Mouse (Mus musculus) heart, adult 9 months (tissue): ENCODE data around the gene Cyp2w1.
"Not testable (repeated sequence)": the region's sequence is repeated elsewhere in the genome, so short reads cannot be mapped to it uniquely, and the experiment has no call there.

ENCODE experiments used
- DNase-seq, 2 experiments: peaks; one replicate each; pipeline ENCODE4 v3.0.0; 2022; ENCODE audit warnings: low spot score in 2 of 2

The Cyp2w1 gene

DNA sequence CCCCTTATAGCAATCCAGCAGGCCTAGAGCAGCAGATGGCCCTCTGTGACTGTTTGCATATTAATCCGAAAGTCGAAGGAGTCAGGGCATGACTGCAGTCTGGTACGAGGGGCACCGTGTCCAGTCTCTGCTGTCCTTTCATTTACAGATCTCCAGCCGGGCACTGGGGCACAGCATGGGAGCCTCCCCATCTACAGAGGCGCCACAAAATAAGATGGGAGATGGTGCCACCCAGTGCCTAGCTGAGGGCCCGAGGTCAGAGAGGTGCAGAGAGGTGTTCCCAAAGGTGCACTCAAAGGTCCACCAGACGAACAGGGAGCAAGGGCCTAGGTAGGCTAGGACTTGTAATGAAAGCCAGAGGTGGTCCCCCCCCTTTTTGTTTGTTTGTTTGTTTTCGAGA is 30.8 kb downstream of the Cyp2w1 start:
- no peak for DNase-seq

DNA sequence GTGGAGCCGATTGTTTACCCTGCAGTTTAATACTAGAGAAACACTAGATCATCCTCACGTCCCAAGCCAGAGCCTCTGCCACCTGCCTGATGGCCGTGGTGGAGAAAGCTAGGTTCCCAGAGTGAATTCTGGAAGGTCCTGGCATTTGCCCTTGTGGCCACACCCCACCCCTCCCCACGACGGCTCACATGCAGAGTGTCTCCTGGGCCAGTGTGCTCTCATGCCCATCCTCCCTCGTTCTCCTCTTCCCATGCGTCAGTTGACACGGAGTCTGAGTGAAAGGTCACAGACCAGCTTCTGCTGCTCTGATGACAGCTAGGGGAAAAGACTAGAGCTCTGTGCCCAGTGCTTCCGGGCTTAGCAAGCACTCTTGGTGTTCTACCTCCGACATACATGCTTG is 32.1 kb downstream of the Cyp2w1 start:
- DNase-seq: peak in 1 of 2 experiments; percentile 67

DNA sequence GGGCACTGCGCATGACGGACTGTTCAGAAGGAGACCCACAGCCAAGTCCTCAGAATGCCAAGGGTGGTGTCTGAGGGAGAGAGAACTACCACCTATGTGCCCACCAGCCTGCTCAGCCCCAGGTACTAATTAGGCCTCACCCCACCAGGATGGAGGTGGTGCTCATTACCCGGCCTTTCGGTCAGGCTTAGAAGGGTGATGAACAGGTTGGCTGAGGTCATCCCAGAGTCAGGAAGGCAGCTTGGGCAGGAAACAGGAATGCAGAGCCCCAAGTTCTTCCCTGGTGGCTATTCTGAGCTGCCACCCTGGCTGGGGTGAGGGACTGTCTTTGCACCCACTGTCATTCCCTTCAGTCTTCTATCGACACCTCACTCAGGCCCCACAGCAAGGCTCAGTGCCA is 33.6 kb downstream of the Cyp2w1 start:
- DNase-seq: no peak

DNA sequence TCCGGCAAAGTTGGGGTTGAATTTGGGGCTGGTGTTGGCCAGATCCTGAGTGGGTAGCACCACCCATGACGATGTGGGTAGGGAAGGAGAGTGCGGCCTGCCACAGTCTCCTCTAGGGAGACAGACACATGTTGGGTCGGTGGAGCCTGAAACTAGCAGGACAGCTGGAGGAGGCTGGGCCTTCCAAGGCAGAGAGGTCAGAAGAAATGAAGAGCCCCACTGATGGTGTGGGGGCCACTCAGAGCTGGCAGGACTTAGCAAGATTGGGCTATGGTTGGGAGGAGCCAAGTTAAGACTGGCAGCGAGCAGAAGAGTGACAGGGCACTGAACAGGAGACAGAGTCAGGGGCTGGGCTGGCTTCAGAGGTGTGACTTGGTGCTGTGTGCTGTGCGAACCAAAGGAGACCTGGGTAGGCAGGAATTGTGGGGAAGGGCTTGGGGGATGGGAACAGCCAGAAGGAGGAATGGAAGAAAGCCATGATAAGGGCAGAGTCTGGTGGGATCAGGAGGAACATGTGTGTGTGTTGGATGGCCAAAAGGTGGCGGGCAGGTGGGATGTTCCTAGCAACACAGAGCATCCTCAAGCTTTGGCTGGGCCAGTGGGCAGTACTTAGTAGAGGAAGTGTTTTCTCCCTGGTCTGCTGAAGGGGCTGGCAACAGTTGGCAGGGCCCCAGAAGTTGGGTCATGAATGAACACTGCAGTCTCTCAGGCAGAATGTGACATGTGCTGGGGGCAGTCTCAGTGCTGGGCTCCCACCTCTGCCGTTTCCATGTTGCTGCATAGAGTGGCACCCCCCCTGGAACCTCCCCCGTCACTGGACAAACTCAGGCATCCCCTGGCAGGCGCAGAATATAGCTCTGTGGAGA is 35.1 kb downstream of the Cyp2w1 start:
- DNase-seq: no peak

DNA sequence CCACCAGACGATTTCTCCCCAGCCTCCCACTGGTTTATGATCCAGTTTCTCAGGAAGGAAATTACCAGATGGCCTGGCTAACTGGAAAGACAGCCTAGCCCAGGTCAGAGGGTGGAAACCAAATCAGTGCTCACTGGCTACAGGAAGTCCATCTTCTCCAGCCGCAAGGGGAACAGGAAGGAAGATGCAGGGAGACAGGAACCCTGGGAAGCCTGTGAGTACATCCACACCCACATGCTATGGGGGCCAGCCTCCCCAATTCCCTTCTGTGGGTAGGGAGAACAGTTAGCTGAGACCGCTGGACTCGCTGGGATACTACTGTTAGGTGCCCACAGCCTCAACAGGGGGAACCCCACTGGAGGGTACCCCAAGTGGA is 35.8 kb downstream of the Cyp2w1 start:
- peak; percentile 65 to 83 for DNase-seq

DNA sequence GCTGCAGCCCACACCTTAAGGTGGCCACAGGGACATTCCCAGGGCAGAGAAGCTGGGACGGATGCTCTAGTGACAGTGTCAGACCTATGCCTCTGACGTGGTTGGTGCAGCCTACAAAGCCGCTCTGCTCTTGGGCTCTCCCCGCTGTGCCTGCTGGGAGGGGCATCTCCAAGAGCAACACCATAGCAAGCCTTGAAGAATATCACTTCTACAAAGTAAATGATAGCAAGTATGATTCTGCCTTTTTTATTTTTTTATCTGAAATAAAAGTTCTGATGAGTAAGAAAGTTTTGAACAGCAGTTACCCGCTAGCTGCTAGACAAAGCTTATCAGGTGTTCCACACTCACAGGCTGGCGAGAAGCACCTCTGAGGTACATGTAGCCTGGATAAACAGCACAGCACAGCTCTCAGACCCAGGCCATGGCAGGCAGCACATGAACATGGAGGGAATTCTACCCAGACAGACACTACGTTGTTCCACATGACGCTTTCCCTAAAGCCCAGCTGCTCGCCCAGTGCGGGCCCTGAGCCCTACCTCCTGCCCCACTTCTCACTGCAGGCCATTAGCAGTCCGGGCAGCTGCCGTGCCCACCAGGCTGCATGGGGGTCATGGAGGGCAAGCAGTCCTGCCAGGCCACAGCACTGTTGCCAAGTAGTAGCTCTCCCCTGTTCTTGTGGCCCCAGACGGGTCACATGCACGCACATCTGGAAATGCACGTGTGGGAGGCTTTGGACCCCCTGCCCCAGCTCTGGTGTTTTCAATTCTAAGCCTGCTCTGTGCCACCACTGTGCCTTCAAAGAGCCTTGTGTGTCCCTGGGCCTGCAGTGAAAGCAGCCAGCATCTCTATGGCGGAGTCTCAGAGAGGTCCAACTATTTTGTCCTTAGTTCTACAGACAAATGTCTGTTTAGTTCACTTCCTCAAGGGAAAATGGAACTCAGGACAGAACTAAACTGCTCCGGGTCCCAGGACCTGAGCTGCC is 36.6 kb downstream of the Cyp2w1 start:
- no peak for DNase-seq

DNA sequence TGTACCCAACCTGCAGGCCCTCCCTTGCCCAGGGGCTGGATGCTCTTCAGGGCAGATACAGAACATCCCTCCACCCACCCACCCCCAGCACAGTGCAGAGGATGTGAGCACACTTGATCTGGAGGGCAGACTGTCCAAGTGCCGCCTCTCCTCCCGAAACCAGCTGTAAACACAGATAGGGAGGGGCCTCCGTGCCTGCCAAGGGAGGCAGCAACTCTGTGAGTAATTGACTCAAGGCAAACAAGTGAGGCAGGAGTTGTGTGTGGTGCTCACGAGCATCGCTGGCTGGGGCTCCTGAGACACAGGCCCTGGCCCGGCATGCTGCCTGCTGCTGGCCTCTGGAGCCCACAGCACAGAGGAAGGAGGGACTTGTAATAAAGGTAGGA is 37.3 kb downstream of the Cyp2w1 start:
- peak; percentile 81 for DNase-seq

DNA sequence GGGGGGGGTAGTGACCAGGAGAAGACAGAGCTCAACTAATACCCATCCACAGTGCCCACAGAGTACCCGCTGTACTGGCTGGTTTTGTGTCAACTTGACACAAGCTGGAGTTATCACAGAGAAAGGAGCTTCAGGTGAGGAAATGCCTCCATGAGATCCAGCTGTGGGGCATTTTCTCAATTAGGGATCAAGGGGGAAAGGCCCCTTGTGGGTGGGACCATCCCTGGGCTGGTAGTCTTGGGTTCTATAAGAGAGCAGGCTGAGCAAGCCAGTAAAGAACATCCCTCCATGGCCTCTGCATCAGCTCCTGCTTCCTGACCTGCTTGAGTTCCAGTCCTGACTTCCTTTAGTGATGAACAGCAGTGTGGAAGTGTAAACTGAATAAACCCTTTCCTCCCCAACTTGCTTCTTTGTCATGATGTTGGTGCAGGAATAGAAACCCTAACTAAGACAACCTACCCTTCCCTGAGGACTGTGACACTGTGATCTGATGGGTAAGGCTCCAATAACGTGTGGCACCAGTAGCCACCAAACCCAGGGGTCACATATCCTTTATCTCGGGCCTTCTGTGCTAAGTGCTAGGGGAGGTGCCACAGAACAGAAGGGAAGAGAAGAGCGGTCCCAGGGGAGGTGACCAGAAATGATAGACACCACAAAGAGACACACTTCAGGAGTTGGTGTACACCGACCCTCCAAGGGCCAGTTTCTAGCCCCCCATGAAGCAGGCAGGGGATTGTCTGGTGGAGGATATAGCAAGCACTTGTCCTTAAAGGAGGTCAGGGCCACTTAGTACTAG is 38.1 kb downstream of the Cyp2w1 start:
- DNase-seq: not testable (repeated sequence)

DNA sequence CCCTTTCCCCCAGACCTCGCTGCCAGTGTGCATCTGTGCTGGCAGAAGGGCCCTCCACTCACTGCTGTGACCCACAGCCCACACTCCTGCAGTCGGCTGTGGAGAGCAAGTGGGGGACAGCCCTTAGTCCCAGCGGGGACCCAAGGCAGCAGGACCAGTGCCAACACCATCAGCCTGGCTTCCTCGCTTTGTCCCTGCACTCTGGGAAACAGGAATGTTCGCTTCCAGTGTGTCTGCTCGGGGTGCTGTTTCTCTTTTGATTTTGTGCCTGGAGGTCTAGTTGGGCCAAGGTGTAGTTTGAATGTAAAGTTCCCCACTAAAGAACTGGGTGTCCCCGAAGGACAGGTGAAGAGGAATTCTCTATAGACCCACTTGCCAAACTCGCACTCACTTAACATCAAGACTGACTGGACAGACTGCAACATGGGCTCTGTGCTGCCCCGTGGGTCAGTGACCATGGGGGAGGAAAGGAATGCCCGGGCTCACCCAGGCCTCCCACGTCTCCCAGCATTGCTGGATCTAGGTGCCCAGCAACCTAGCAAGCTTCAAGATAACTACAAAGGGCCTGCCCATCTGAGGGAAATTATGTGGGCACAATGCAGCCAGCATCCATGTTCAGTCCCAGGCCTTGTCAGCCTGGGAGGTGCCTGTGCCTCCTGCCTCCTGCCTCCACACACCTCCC is 39.0 kb downstream of the Cyp2w1 start:
- DNase-seq: no peak

DNA sequence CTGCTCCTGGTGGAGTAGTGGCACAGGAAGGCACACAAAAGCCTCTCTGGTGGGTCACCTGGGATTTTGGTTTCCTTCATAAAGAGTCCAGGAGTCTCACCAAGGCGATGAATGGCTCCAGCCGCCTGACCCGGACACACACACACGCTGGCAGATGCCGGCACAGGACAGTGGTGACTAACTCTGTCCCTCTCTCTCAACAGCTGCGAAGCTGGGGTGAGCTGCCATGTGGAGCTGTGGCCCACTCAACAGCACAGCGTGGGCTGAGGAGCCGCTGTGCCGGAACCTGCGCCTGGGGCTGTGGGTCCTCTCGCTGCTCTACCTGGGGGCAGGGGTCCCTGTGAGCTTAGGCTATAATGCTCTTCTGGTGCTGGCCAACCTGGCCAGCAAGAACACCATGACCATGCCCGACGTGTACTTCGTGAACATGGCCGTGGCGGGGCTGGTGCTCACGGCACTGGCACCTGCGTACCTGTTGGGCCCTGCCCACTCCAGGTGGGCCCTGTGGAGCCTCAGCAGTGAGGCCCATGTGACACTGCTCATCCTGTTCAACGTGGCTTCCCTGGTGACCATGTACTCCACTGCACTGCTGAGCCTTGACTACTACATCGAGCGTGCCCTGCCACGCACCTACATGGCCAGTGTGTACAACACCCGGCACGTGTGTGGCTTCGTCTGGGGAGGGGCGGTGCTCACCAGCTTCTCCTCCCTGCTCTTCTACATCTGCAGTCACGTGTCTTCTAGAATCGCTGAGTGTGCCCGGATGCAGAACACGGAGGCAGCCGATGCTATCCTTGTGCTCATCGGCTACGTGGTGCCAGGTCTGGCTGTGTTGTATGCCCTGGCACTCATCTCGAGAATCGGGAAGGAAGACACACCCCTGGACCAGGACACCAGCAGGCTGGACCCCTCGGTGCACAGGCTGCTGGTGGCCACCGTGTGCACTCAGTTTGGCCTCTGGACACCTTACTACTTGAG is 40.1 kb downstream of the Cyp2w1 start:
- DNase-seq: no peak

DNA sequence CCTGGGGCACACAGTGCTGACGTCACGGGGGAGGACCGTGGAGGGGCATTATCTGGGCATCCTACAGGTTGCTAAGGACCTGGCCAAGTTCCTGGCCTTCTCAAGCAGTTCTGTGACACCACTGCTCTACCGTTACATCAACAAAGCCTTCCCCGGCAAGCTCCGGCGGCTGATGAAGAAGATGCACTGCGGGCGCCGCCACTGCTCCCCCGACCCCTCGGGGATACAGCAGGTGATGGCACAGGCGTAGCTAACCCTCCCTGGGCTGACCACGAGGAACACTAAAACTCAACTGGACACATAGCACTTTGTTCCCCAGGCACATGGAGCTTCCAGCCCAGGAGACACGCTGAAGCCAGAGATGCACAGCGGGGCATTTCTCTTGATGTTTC is 40.8 kb downstream of the Cyp2w1 start:
- DNase-seq: no peak

DNA sequence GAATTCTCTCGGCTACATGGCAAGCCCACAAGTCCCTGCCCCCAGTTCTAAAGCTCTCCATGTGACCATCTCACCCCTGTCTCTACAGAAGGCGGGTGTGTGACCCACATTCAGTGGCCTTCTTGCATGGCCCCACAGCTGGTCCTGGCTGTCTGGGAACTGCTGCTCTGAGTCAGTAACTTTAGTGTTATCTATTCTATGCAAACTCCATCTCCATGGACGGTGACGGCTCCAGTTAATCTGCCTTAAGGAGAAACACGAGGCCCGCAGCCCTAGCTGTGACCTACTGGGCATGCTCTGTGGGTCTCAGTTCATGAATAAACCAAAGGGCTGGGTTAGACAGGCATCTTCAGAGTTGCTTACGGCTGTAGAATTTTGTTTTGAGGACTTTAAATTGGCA is 42.0 kb downstream of the Cyp2w1 start:
- DNase-seq: no peak

DNA sequence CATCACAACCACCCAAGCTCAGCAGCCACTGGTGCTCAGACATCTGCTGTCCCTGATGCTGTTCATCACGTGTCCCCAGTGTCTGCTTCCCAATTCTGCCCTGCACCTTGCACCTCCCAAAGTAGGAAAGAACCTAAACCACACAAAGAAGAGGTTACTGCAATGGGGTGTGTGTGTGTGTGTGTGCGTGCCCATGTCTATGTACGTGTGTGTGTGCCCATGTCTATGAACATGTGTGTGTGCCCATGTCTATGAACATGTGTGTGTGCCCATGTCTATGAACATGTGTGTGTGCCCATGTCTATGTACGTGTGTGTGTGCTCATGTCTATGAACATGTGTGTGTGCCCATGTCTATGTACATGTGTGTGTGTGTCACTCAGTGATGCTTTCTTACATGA is 43.1 kb downstream of the Cyp2w1 start:
- no peak for DNase-seq

DNA sequence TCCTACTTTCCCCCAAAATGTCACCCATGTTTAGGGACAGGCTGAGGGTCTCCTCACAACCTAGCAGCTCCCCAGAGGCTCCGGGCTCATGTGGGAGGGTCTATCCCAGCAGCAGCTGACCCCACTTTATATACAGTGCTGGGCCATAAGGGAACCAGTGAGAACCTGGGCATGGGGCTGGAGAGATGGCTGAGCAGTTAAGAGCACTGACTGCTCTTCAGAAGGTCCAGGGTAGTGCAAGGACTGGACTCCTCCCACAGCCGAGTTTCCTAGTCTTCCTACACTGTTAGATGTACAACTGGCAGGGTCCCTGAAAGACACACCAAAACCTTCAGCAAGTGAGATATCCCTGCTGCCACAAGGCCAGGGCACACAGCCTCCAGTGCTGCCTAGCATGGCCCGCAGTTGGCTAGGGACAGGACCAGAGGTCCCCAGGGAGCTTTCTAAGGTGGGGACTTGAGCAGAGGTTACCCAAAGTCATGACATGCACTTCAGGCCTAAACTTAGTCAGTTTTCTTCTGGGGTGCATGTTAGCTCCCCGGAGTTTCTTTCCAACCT is 45.0 kb downstream of the Cyp2w1 start:
- no peak for DNase-seq

DNA sequence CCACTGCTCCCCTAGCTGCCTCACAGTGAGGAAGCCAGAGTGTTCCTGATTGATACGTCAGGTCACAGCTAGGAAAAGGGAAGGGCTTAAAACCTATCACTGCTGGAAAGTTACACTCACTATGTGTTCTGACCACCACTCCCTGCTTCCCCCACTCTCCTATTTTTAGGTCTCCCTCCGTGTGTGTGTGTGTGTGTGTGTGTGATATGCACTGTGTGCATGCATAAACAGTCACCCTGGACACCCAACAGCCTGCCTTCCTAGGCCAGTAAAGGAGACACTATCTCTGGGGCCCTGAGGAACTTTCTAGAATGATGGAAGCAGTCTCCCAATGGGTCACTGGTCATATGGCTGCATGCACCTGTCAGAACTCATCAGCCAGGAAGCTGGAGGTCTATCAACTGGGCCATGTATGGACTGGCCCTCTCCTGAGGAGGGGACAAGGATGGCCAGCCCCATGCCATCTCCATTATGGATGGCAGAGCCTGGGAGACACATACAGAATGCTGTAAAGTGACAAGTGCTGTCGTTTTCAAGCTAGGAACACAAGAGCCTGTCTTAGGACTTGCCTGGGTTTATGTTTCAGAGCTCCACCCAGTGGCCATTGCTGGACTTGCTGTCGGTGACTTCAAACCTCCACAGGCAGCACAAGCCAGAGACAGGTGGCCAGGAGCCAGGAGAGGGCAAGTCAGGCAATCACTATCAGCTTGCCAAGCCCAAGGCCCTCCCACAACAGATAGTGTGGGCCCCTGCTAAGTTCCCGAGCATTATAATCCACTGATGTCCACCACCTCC is 45.7 kb downstream of the Cyp2w1 start:
- peak; percentile 88 to 97 for DNase-seq

DNA sequence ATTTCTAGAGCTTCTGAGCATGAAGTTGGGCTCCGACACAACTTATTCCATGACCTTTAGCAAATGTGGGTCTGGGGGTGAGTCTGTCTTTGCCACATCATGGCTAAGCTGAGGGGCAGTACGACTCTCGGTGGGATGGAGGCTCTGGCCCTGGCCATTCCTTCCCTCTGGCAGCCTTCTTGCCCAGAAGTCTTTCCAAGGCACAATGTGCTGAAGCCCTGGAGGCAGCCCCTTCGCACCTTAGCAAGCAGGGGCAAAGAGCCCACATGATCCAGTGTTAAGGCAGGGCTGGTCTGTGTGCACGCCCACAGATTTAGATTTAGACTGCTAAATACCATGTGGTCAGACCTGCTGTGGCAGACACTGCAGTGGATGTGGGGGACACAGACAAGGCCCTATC is 46.4 kb downstream of the Cyp2w1 start:
- no peak for DNase-seq

DNA sequence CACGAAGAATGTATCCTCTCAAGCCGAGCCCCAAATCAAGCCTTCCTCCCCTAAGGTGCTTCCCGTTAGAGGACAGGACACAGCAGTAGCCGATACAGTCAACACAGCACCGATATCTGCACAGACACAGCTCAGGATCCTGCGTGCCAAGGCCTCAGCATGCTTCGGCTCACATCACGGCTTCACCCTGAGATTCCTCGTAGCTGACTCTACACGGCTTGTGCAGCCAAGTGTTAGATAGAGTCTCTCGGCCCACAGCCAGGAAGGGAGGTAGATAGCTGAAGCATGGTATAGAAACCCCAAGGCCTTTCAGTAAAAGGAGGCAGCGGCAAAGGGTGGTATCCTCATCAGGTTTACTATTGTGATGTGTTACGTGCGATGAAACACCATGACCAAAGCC is 47.6 kb downstream of the Cyp2w1 start:
- no peak for DNase-seq

DNA sequence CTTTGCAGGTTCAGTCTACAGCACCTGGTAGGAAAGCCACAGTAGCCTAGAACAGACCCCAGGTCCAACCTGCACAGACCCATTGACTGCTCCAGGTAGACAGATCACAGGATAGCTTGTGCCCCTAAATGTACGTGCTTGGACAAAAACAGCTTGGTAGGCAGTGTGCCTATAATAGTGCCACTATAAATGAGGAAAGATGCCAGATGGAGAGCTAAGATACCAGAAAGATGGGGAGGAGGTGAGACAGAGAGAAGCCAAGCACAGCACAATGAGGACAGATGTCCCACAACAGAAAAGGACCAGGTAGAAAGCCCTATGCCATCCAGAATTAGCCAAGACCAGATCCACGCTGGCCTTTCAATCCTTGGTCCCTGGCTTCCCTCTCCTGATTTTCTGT is 49.7 kb downstream of the Cyp2w1 start:
- no peak for DNase-seq

DNA sequence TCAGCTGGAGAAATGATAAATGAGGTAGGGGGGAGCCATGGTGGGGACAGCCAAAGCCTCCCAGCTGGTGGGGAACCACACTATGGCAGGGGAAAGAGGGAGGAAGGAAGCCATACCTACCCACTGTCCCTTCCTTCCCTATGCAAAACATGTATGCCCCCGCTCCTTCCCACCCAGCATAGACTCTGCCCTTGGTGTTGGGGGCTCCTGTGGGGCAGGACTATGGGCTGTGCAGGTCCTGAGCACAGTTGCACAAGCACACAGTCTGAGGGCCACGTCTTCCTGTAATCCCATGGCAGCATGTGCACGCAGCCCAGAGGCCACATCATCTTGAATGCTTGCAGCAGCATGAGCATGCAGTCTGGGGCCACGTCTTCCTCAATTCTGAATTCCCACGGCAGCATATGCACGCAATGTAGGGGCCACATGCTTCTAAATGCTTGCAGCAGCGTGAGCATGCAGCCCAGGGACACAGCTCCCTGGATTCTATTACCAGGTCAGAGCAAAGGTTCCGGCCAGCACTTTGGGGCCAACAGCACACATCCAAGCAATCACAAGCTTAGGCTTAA is 51.4 kb downstream of the Cyp2w1 start:
- no peak for DNase-seq
